Mouse (Mus musculus) forebrain, embryonic 12.5 days (tissue): ENCODE measurements at regions not wholly inside any gene's neighbourhood (a gene's known extent, or its start where the extent isn't known, plus 50 kb on each side); places are given as distances from the start of the nearest gene placed in this dataset.

Source experiments
- ATAC-seq: fragments of 200-750 bp; cut with Nextera tagmentation; 2 replicates; pipeline ENCODE4 v1.8.0; 2017; ENCODE audit warnings: moderate TSS enrichment; ENCODE audit not compliant: low FRiP score
- H3K27ac ChIP-seq: fragments of 300-500 bp; sonication (generic); 2 replicates; pipeline ENCODE4 v1.5.1; 2016; ENCODE audit warnings: mild to moderate bottlenecking
- H3K27me3 ChIP-seq: fragments of 300-500 bp; sonication (generic); 2 replicates; pipeline ENCODE4 v1.6.1; 2016; ENCODE audit warnings: mild to moderate bottlenecking
- H3K36me3 ChIP-seq: fragments of 300-500 bp; sonication (generic); replicated peaks from 2 replicates; pipeline ENCODE4 v1.6.1; 2016; ENCODE audit warnings: mild to moderate bottlenecking
- H3K4me1 ChIP-seq: fragments of 300-500 bp; sonication (generic); 2 replicates; pipeline ENCODE4 v1.6.1; 2016
- H3K4me2 ChIP-seq: fragments of 300-500 bp; sonication (generic); 2 replicates; pipeline ENCODE4 v1.6.1; 2016; ENCODE audit warnings: mild to moderate bottlenecking, moderate library complexity
- H3K4me3 ChIP-seq: fragments of 300-500 bp; sonication (generic); replicated peaks from 2 replicates; pipeline ENCODE4 v1.5.1; 2016; ENCODE audit warnings: mild to moderate bottlenecking
- H3K9ac ChIP-seq: fragments of 300-500 bp; sonication (generic); 2 replicates; pipeline ENCODE4 v1.6.1; 2016; ENCODE audit warnings: mild to moderate bottlenecking
- H3K9me3 ChIP-seq: fragments of 300-500 bp; sonication (generic); 2 replicates; pipeline ENCODE4 v1.6.1; 2016
- WGBS: fragments of 180-500 bp; shearing (Covaris S2); methylation state at CpG from one replicate; pipeline ENCODE4 v1.1.7; 2016; 5-methylcytosine and 5-hydroxymethylcytosine counted together

DNA sequence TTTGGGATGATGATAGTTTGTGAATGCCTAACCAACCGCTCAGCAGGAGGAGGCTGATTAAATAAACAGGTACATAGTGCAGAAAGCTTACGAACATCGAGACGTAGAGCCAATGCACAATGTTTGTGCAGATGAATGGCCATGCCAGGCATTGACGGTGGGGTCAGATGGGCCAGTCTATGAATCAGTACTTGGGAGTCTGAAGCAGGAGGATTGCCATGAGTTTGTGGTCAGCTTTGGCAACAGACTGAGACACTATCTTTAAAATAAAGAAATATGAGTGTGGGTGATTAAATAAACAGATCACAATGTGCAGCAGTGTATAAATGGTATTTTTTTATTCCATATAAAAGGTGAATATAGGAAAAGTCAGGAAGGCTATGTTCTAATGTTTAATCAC, 90.4 kb upstream of the Zfp366 start:
- no peak overlapping the region for H3K4me3 ChIP-seq
- ATAC-seq = no peak
- no peaks in the 10 kb centered on the region for H3K27me3 ChIP-seq
- no peak overlapping the region for H3K9ac ChIP-seq
- WGBS = 78% methylated on average over 5 of the region's 5 CpGs
- H3K36me3 ChIP-seq = no peaks in the 10 kb centered on the region
- no peak overlapping the region for H3K27ac ChIP-seq
- no peak overlapping the region for H3K4me2 ChIP-seq
- H3K4me1 ChIP-seq = peaks cover 17% of the 10 kb centered on the region
- H3K9me3 ChIP-seq = no peaks in the 10 kb centered on the region

- H3K27me3 ChIP-seq = no peaks in the 10 kb centered on the region
- H3K4me2 ChIP-seq = peak overlapping the region; percentile 10; the same call in 1 of the 2 replicates
- H3K9ac ChIP-seq = no peak overlapping the region
- H3K4me1 ChIP-seq = peaks cover 17% of the 10 kb centered on the region
- H3K4me3 ChIP-seq = no peak overlapping the region
- H3K27ac ChIP-seq = peak overlapping the region; percentile 56
- 6% methylated on average over 9 of the region's 9 CpGs for WGBS
- H3K36me3 ChIP-seq = no peaks in the 10 kb centered on the region
- ATAC-seq = peak; percentile 90
- H3K9me3 ChIP-seq = no peaks in the 10 kb centered on the region
These were observed 91.4 kb upstream of the Zfp366 start for GRCm38 (mm10) chr13:99093269-99093668.

- Histone ChIP-seq H3K4me3 (no peak overlapping the region), H3K9ac (no peak overlapping the region), H3K9me3 (no peaks in the 10 kb centered on the region), H3K36me3 (no peaks in the 10 kb centered on the region), H3K27ac (no peak overlapping the region), H3K4me1 (peaks cover 17% of the 10 kb centered on the region), H3K27me3 (no peaks in the 10 kb centered on the region), H3K4me2 (no peak overlapping the region)
- WGBS = 36% methylated on average over 14 of the region's 14 CpGs
- ATAC-seq = peak; percentile 24; the same call in 1 of the 2 replicates
These were observed 92.2 kb upstream of the Zfp366 start for GRCm38 (mm10) chr13:99092279-99092930.

GRCm38 (mm10) chr13:99091562-99092278, 92.9 kb upstream of the Zfp366 start:
- ATAC-seq = no peak
- H3K27me3 ChIP-seq = no peaks in the 10 kb centered on the region
- no peak overlapping the region for H3K4me3 ChIP-seq
- no peak overlapping the region for H3K27ac ChIP-seq
- WGBS = 80% methylated on average over 7 of the region's 7 CpGs
- no peak overlapping the region for H3K9ac ChIP-seq
- no peaks in the 10 kb centered on the region for H3K36me3 ChIP-seq
- H3K9me3 ChIP-seq = no peaks in the 10 kb centered on the region
- peaks cover 17% of the 10 kb centered on the region for H3K4me1 ChIP-seq
- no peak overlapping the region for H3K4me2 ChIP-seq

DNA sequence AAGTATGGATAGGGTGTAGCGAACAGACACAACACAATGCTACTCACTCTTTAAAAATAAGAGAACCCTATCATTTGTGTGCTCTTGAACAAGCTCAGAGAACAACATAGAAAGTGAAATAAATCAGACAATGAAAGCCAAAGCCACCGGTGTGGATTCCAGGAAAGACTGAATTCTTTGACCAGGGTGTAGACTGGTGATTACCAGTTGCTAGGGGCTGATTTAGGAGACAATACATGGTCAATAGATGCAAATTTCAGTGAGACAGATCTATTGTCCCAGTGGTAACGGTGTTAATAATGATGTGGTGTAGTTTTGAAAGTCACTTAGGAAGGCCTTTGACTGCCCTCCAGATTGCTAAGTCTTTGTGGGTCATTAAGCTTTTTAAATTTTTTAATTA, 94.3 kb upstream of the Zfp366 start:
- Histone ChIP-seq H3K4me2 (no peak overlapping the region), H3K27me3 (no peaks in the 10 kb centered on the region), H3K4me3 (no peak overlapping the region), H3K9me3 (no peaks in the 10 kb centered on the region), H3K9ac (no peak overlapping the region), H3K4me1 (peaks cover 17% of the 10 kb centered on the region), H3K27ac (no peak overlapping the region), H3K36me3 (no peaks in the 10 kb centered on the region)
- WGBS = 55% methylated on average over 3 of the region's 3 CpGs
- no peak for ATAC-seq

GRCm38 (mm10) chr13:99088285-99088684, 96.3 kb upstream of the Zfp366 start:
- H3K9ac ChIP-seq = no peak overlapping the region
- no peak overlapping the region for H3K4me3 ChIP-seq
- no peak overlapping the region for H3K27ac ChIP-seq
- ATAC-seq = no peak
- 85% methylated on average over 4 of the region's 4 CpGs for WGBS
- no peaks in the 10 kb centered on the region for H3K36me3 ChIP-seq
- no peaks in the 10 kb centered on the region for H3K9me3 ChIP-seq
- peaks cover 13% of the 10 kb centered on the region for H3K4me1 ChIP-seq
- H3K27me3 ChIP-seq = no peaks in the 10 kb centered on the region
- no peak overlapping the region for H3K4me2 ChIP-seq

DNA sequence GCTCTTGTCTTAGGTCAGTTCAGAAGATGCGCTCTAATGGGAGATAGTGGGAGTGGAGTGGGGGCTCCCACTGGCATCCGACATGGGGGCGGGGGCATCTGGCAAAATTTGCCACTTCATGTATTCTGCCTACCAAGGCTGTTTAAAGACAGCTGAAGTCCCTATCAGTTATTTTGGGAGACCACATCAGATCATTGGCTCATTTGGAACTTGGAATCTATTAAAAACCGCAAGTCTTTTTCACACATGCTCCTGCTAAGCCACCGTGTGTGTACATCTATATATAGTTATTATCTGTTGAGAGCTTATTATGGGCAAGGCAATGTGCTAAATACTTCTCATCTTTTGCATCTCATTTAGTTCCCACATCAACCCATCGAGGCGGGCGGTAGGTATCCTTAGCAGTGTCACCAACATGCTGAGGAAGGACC, 95.0 kb upstream of the 1700024P04Rik start:
- no peaks in the 10 kb centered on the region for H3K4me1 ChIP-seq
- ATAC-seq = no peak
- no peaks in the 10 kb centered on the region for H3K27me3 ChIP-seq
- no peak overlapping the region for H3K4me3 ChIP-seq
- no peak overlapping the region for H3K4me2 ChIP-seq
- H3K36me3 ChIP-seq = no peaks in the 10 kb centered on the region
- H3K27ac ChIP-seq = no peak overlapping the region
- no peaks in the 10 kb centered on the region for H3K9me3 ChIP-seq
- no peak overlapping the region for H3K9ac ChIP-seq
- WGBS = 96% methylated on average over 8 of the region's 8 CpGs

DNA sequence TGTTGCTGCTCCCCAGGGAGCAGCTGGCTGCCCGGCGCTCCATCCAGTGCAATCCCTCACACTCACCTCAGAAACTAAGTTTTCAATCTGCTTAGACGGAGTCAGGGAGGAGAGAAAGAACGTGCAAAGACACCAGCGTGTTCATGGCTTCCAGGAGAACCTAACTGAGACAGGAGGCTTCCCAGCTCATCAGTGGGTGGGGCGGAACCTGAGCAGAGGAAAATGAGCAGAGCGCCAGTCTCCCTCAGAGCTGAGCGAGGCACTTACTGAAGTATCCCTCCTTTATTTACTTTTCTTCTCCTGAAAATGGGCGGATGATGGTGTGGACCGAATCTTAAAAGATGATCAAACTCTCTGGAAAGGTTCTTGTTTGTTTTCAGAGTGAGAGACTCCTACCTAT, 94.3 kb upstream of the 1700024P04Rik start:
- no peak for ATAC-seq
- Histone ChIP-seq H3K4me1 (no peaks in the 10 kb centered on the region), H3K9me3 (no peaks in the 10 kb centered on the region), H3K4me2 (no peak overlapping the region), H3K9ac (no peak overlapping the region), H3K36me3 (no peaks in the 10 kb centered on the region), H3K27me3 (no peaks in the 10 kb centered on the region), H3K4me3 (no peak overlapping the region), H3K27ac (no peak overlapping the region)
- 84% methylated on average over 10 of the region's 10 CpGs for WGBS

DNA sequence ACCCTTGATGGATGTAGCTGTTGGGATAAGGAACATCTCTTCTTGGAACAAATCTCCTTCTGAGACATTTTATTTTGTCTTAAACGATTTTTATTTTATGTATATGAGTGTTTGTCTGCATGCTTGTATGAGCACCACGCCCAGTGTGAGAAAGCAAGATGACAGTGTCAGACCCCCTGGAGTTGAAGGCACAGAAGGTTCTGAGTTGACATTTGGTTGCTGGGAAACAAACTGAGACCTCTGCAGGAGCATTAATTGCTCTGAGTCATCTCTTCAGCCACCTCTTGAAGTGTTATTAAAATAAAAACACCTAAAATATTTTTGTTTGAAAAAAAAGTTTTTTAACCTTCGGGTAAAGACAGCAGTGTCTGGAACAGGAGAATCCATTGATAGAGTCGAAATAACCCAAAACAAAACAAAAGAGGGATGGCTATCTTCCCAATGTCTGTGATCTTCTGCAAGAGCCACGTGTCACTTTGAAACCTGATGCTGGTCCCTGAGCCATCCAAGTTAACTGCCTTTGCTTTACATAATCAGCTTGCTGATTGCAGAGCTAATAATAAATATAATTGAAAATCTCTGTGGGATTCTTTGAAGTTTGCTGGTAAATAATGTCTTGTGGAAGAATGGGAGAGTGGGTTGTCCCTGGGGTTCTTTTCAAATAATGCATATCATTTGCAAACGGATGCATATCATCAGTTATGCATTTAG, 92.8 kb upstream of the 1700024P04Rik start:
- Histone ChIP-seq H3K9ac (no peak overlapping the region), H3K9me3 (no peaks in the 10 kb centered on the region), H3K4me1 (no peaks in the 10 kb centered on the region), H3K4me3 (no peak overlapping the region), H3K27ac (no peak overlapping the region), H3K36me3 (no peaks in the 10 kb centered on the region), H3K4me2 (no peak overlapping the region), H3K27me3 (no peaks in the 10 kb centered on the region)
- ATAC-seq = no peak
- 70% methylated on average over 6 of the region's 6 CpGs for WGBS

DNA sequence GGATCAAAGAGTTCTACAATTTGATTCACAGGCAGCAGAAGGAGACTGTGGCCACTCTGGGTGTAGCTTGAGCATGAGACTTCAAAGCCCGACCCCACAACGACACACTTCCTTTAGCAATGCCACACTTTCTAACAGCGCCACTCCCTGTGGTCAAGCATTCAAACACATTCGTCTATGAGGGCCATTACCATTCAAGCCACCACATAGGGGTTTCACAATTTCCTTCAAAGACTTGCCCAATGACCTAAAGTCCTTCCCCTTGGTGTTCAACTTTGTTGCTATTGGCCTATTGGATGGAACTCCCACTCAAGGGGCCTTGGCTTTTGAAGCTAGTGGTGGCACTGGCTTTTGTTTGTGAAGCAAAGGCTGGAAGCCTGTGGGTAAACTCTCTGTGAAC, 91.1 kb upstream of the 1700024P04Rik start:
- Histone ChIP-seq H3K4me1 (peaks cover 5% of the 10 kb centered on the region), H3K27me3 (no peaks in the 10 kb centered on the region), H3K9ac (no peak overlapping the region), H3K4me2 (no peak overlapping the region), H3K27ac (no peak overlapping the region), H3K9me3 (no peaks in the 10 kb centered on the region), H3K4me3 (no peak overlapping the region), H3K36me3 (no peaks in the 10 kb centered on the region)
- WGBS = 90% methylated on average over 4 of the region's 4 CpGs
- no peak for ATAC-seq

GRCm38 (mm10) chr13:99071821-99072414, 87.6 kb upstream of the 1700024P04Rik start:
- no peak overlapping the region for H3K27ac ChIP-seq
- no peak for ATAC-seq
- 83% methylated on average over 8 of the region's 8 CpGs for WGBS

DNA sequence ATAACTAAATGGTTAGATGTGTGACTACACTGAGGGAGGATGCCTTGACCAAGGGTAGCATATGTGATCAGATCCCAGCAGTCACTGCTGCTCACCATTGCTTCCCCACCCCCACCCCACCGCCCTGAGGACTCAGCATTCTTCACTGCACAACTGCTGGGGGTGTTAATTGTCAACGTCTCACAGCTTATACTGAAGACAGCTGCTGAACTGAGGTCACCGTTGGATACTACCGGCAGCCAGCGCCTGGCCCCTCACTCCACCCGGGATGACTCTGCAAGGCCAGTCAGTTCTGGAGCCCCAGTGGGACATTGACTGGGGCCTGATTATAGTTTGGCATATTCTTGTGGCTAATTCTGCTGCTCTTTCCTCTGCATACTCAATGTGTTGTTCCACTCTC, 87.0 kb upstream of the 1700024P04Rik start:
- H3K4me2 ChIP-seq = no peak overlapping the region
- no peaks in the 10 kb centered on the region for H3K9me3 ChIP-seq
- no peak overlapping the region for H3K9ac ChIP-seq
- WGBS = 67% methylated on average over 6 of the region's 6 CpGs
- H3K36me3 ChIP-seq = no peaks in the 10 kb centered on the region
- peaks cover 5% of the 10 kb centered on the region for H3K4me1 ChIP-seq
- H3K27me3 ChIP-seq = no peaks in the 10 kb centered on the region
- peak; percentile 55; the same call in 1 of the 2 replicates for ATAC-seq
- no peak overlapping the region for H3K27ac ChIP-seq
- no peak overlapping the region for H3K4me3 ChIP-seq

More at GRCm38 (mm10) chr13:99071821-99072414, 87.6 kb upstream of the 1700024P04Rik start:
- no peaks in the 10 kb centered on the region for H3K9me3 ChIP-seq
- H3K4me2 ChIP-seq = no peak overlapping the region
- no peak overlapping the region for H3K4me3 ChIP-seq
- H3K36me3 ChIP-seq = no peaks in the 10 kb centered on the region
- peaks cover 5% of the 10 kb centered on the region for H3K4me1 ChIP-seq
- H3K27me3 ChIP-seq = no peaks in the 10 kb centered on the region
- no peak overlapping the region for H3K9ac ChIP-seq
